Mouse (Mus musculus) neural tube, embryonic 11.5 days (tissue): Measurements from ENCODE around the gene Rbm15. TPM values are rescaled to one million over a fixed set of nuclear protein-coding genes. Genes with fewer than 3 reads are reported as not detected.

Source experiments
- ATAC-seq: fragments of 200-750 bp; cut with Nextera tagmentation; 2 replicates; pipeline ENCODE4 v1.8.0; 2017; ENCODE audit warnings: moderate number of reproducible peaks, mild to moderate bottlenecking, moderate TSS enrichment, moderate library complexity; ENCODE audit not compliant: insufficient read depth, low FRiP score, low TSS enrichment
- DNase-seq: peaks from one replicate; pipeline ENCODE4 v3.0.0-alpha.2; 2015; ENCODE audit warnings: low spot score
- H3K27ac ChIP-seq: fragments of 300-500 bp; sonication (generic); 2 replicates; pipeline ENCODE4 v1.5.1; 2014; ENCODE audit warnings: low read depth, mild to moderate bottlenecking, low read length
- H3K27me3 ChIP-seq: fragments of 300-500 bp; sonication (generic); 2 replicates; pipeline ENCODE4 v1.6.1; 2014; ENCODE audit warnings: mild to moderate bottlenecking, low read length, mixed read lengths; ENCODE audit not compliant: control insufficient read depth, insufficient read depth
- H3K36me3 ChIP-seq: fragments of 300-500 bp; sonication (generic); 2 replicates; pipeline ENCODE4 v1.6.1; 2014; ENCODE audit warnings: mild to moderate bottlenecking, low read length, moderate library complexity, mixed read lengths; ENCODE audit not compliant: control insufficient read depth, insufficient read depth
- H3K4me1 ChIP-seq: fragments of 300-500 bp; sonication (generic); 2 replicates; pipeline ENCODE4 v1.6.1; 2014; ENCODE audit warnings: low read length, mixed read lengths; ENCODE audit not compliant: control insufficient read depth, insufficient read depth
- H3K4me2 ChIP-seq: fragments of 300-500 bp; sonication (generic); 2 replicates; pipeline ENCODE4 v1.6.1; 2014; ENCODE audit warnings: low read depth, mild to moderate bottlenecking, moderate library complexity
- H3K4me3 ChIP-seq: fragments of 300-500 bp; sonication (generic); 2 replicates; pipeline ENCODE4 v1.5.1; 2014; ENCODE audit warnings: low read depth, low read length
- H3K9ac ChIP-seq: fragments of 300-500 bp; sonication (generic); 2 replicates; pipeline ENCODE4 v1.6.1; 2014; ENCODE audit warnings: mild to moderate bottlenecking, low read length
- H3K9me3 ChIP-seq: fragments of 300-500 bp; sonication (generic); 2 replicates; pipeline ENCODE4 v1.6.1; 2016; ENCODE audit warnings: low read length; ENCODE audit not compliant: control insufficient read depth
- WGBS: fragments of 180-500 bp; shearing (Covaris S2); extraction: QIAGEN DNeasy Blood & Tissue Kit; methylation state at CpG from one replicate; pipeline ENCODE4 v1.1.7; 2014; 5-methylcytosine and 5-hydroxymethylcytosine counted together
- polyA plus RNA-seq: library from polyadenylated mRNA; unstranded; fragments of >200 nt; fragmentation: Nextera tagmentation; extraction: Ambion mirVana; gene quantifications from 2 replicates; pipeline ENCODE4 v1.2.1, GENCODE M21; 2014

Gene Rbm15
- 17.2 and 18.3 TPM in 2 replicates for polyA plus RNA-seq

GRCm38 (mm10) chr3:107333381-107334201 lies at the start of gene Rbm15:
Gene Rbm15, minus strand, starts transcription at chr3:107333673.
- peak; percentile 94 for ATAC-seq
- peak within 1 kb of the TSS; percentile 92 for H3K4me2 ChIP-seq
- peak; percentile 95 for DNase-seq

DNA sequence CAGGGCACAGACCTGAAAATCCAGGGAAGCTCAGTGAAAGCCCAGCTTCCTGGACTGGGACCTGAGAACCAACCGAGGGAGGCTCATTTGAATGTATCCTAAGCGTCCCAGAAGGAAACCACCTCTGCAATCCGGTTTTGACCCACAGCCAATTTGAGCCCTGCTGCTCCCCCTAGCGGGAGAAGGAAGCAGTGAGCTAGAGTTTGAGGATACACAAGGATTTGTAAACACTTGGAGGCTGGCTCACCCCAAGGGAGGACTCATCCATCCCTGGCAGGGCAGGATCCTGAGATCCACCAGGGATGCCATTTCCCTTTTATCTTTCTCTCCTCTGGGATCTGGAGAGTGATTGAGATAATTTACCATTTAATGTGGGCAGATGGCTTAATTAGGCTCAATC lies 45.9 kb upstream of the Rbm15 start:
- DNase-seq (peak; percentile 66), ATAC-seq (no peak)
- Histone ChIP-seq H3K4me2 (no peak overlapping the region), H3K27ac (no peak overlapping the region), H3K9ac (no peak overlapping the region), H3K4me1 (no peaks in the 10 kb centered on the region), H3K9me3 (no peaks in the 10 kb centered on the region), H3K36me3 (no peaks in the 10 kb centered on the region), H3K27me3 (no peaks in the 10 kb centered on the region), H3K4me3 (no peak overlapping the region)
- WGBS, result 3% methylated on average over 4 of the region's 4 CpGs

More at GRCm38 (mm10) chr3:107333381-107334201, at the start of gene Rbm15:
- H3K4me3 ChIP-seq, result peak within 1 kb of the TSS; percentile 96
- no peaks in the 10 kb centered on the region for H3K9me3 ChIP-seq
- peaks cover 6% of the 10 kb centered on the region; the same call in 1 of the 2 replicates for H3K36me3 ChIP-seq
- peaks cover 22% of the 10 kb centered on the region for H3K4me1 ChIP-seq
- no peaks in the 10 kb centered on the region for H3K27me3 ChIP-seq
- H3K27ac ChIP-seq, result peak within 1 kb of the TSS; percentile 89
- under 1% methylated on average over 62 of the region's 62 CpGs for whole genome bisulfite sequencing
- peak within 1 kb of the TSS; percentile 94 for H3K9ac ChIP-seq

DNA sequence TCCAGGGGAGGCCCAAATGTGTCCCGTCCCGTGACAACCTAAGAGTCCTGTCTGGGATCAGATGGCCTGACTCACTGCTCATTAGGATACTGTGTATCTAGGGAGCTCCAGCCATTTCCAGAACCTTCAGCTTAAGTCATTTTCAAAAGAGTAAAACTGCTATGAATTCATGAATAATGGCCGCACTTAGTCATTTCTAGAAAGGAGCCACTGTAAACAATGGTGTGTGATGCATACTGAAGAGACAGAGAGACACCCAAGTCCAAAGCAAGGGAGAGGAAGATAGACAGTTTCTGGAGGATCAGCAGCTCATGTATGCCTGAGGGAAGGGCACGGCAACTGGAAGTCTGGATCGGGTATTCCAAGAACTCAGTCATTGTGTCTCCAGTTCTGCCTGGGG lies 45.2 kb upstream of the Rbm15 start:
- DNase-seq, result no peak
- Histone ChIP-seq H3K4me2 (no peak overlapping the region), H3K9me3 (no peaks in the 10 kb centered on the region), H3K9ac (no peak overlapping the region), H3K4me1 (no peaks in the 10 kb centered on the region), H3K27ac (no peak overlapping the region), H3K4me3 (no peak overlapping the region), H3K36me3 (no peaks in the 10 kb centered on the region), H3K27me3 (no peaks in the 10 kb centered on the region)
- 89% methylated on average over 5 of the region's 5 CpGs for WGBS
- ATAC-seq, result no peak

DNA sequence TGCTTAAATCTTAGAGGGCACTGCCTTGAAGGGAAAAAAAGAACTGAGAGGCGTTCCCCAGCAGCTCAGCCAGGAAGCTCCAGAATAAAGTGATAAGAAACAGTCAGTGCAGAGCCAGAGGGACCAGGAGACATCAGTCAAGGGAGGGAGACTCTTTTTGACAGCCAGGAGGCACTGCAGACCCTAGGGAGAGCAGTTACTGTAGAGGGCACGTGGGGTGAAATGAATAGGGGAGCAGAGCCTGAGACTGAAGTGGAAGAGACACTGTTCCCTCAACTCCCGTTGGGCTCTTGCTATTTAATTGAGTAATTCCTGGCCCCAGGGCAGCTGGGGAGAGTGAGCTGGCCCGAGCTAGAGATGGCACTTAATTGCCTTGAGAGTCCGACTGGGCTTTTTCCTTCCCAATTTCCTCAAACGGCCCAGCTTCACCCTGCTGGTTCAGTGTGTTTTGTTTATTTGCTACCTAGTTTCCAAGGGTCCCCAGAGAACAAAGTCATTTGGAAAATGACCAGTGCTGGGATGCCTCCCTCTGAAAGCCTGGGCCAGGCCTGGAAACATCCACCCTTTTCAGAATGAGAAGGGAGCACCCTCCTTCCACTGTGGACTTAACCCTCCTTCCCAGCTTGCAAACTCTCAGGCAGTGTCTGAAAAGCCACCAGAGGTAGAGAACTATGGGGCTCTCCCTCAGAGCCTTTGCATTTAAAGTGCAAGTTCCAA lies 41.6 kb upstream of the Rbm15 start:
- Histone ChIP-seq H3K36me3 (no peaks in the 10 kb centered on the region), H3K9me3 (no peaks in the 10 kb centered on the region), H3K4me2 (no peak overlapping the region), H3K4me1 (no peaks in the 10 kb centered on the region), H3K4me3 (no peak overlapping the region), H3K27me3 (no peaks in the 10 kb centered on the region), H3K9ac (no peak overlapping the region), H3K27ac (no peak overlapping the region)
- ATAC-seq (no peak), DNase-seq (no peak)
- WGBS, result 7% methylated on average over 6 of the region's 6 CpGs

- DNase-seq (no peak), ATAC-seq (no peak)
- Histone ChIP-seq H3K4me1 (no peaks in the 10 kb centered on the region), H3K36me3 (no peaks in the 10 kb centered on the region), H3K9me3 (no peaks in the 10 kb centered on the region), H3K27ac (no peak overlapping the region), H3K4me3 (no peak overlapping the region), H3K27me3 (no peaks in the 10 kb centered on the region), H3K4me2 (no peak overlapping the region), H3K9ac (no peak overlapping the region)
- WGBS, result 87% methylated on average over 6 of the region's 6 CpGs
Measured at GRCm38 (mm10) chr3:107369156-107369555, 35.7 kb upstream of the Rbm15 start.

DNA sequence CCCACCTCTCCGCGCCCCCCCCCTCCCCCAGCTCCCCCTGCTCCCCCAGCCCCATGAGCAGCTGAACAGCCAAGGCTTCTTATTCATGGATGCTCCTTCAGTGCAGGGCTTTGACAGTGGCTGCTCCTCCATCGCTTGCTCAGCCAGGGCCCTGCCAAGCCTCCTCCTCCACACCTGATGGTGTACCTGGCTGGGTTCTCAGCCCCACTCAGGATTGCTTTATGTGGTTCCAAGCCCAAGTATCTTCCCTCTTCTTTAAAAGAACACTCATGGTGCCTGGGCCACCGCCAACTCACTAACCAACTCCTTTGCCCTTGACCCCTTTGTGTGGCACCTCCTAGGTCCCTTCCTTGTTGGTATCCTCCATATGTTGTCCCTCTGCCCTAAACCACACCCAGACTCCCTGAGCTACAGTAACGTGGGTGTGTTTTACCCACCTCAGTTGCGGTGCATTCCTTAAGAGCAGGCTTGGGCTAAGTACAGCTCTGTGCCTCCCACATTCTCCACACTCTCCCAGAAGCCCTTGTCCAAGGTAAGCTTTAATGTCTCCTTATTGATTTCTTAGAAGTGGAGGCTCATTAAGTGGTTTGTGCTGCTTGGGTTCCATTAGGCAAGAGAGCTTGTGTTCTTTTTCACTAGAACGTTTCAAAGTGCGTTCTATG lies 34.6 kb upstream of the Rbm15 start:
- 84% methylated on average over 8 of the region's 8 CpGs for WGBS
- ATAC-seq (no peak), DNase-seq (no peak)
- Histone ChIP-seq H3K4me3 (no peak overlapping the region), H3K36me3 (no peaks in the 10 kb centered on the region), H3K4me1 (no peaks in the 10 kb centered on the region), H3K4me2 (no peak overlapping the region), H3K27ac (no peak overlapping the region), H3K9ac (no peak overlapping the region), H3K9me3 (no peaks in the 10 kb centered on the region), H3K27me3 (no peaks in the 10 kb centered on the region)

GRCm38 (mm10) chr3:107365341-107365740 lies 31.9 kb upstream of the Rbm15 start:
- ATAC-seq (no peak), DNase-seq (no peak)
- no peaks in the 10 kb centered on the region for H3K27me3 ChIP-seq
- H3K4me3 ChIP-seq, result no peak overlapping the region
- no peak overlapping the region for H3K9ac ChIP-seq
- 59% methylated on average over 4 of the region's 4 CpGs for WGBS
- no peaks in the 10 kb centered on the region for H3K9me3 ChIP-seq
- H3K4me2 ChIP-seq, result no peak overlapping the region
- no peaks in the 10 kb centered on the region for H3K4me1 ChIP-seq
- no peak overlapping the region for H3K27ac ChIP-seq
- no peaks in the 10 kb centered on the region for H3K36me3 ChIP-seq

GRCm38 (mm10) chr3:107363391-107363790 lies 29.9 kb upstream of the Rbm15 start:
- WGBS, result 86% methylated on average over 5 of the region's 5 CpGs
- ATAC-seq, result no peak
- Histone ChIP-seq H3K9ac (no peak overlapping the region), H3K4me2 (no peak overlapping the region), H3K4me1 (no peaks in the 10 kb centered on the region), H3K9me3 (no peaks in the 10 kb centered on the region), H3K27me3 (no peaks in the 10 kb centered on the region), H3K36me3 (no peaks in the 10 kb centered on the region), H3K4me3 (no peak overlapping the region), H3K27ac (no peak overlapping the region)
- no peak for DNase-seq
